Mouse (Mus musculus): ENCODE data around the gene Prr15l.

DNA sequence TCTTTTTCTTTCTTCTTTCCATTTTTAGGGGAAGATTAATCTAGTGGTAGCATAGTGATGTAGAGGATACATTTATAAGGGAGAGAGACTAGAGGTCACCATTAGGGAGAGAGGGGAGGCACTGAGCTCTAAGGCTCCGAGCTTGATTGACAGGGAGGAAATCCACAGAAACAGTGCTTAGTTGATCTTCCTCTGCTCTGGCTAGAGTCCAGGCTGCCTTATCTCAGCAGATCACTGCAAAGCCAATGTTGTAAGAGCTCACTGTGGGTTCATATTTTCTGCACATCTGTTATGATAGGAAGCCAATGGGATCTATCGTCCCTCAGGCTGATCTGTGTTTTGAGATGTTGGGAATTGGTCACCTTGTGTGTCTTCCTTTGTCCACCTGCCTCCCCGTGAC is 49.2 kb upstream of the Prr15l start:
- no peak for TF ChIP-seq CTCF (IDR thresholded peaks at IDR 0.05; ENCODE audit: extremely low read depth, insufficient read depth, insufficient read length, insufficient replicate concordance)
- TF ChIP-seq POLR2A (IDR thresholded peaks at IDR 0.05; ENCODE audit: low read depth, low read length), result no peak

All from spleen, adult 2 months (tissue).